Mouse (Mus musculus): Measurements from ENCODE around the gene Slc39a10. TPM values are rescaled to one million over a fixed set of nuclear protein-coding genes. Genes with fewer than 3 reads are reported as not detected.

Gene Slc39a10
- polyA plus RNA-seq (2015; fragmentation: Nextera tagmentation; extraction: Ambion mirVana), result 37.8 and 39.7 TPM in 2 replicates

- 66% methylated on average over 3 of the region's 3 CpGs for WGBS
- H3K4me3 ChIP-seq (ENCODE audit: low read length), result no peak within 1 kb of the TSS
- H3K36me3 ChIP-seq (ENCODE audit: control insufficient read depth, insufficient read depth, low read length), result no peaks in the 10 kb centered on the region
- H3K27ac ChIP-seq (ENCODE audit: low read length), result no peak within 1 kb of the TSS
- H3K27me3 ChIP-seq (ENCODE audit: control insufficient read depth, insufficient read depth, low read depth, low read length), result no peaks in the 10 kb centered on the region
- no peak for ATAC-seq (ENCODE audit: low read depth)
- H3K4me2 ChIP-seq (ENCODE audit: low read depth, low read length), result no peak within 1 kb of the TSS
- no peak within 1 kb of the TSS for H3K9ac ChIP-seq (ENCODE audit: low read length)
- H3K9me3 ChIP-seq (ENCODE audit: control insufficient read depth, low read length), result no peaks in the 10 kb centered on the region
- peaks cover 7% of the 10 kb centered on the region; the same call in 1 of the 2 replicates for H3K4me1 ChIP-seq (replicated peaks; ENCODE audit: control insufficient read depth, insufficient read depth, low read length)
These were observed at the start of gene Slc39a10 for GRCm38 (mm10) chr1:46892752-46893151. TSS of gene Slc39a10 (minus strand) at chr1:46892852.

GRCm38 (mm10) chr1:46939295-46939694 is 46.6 kb upstream of the Slc39a10 start:
- Histone ChIP-seq H3K27ac (ENCODE audit: low read length) (no peak overlapping the region), H3K27me3 (ENCODE audit: control insufficient read depth, insufficient read depth, low read depth, low read length) (no peaks in the 10 kb centered on the region), H3K4me1 (replicated peaks; ENCODE audit: control insufficient read depth, insufficient read depth, low read length) (no peaks in the 10 kb centered on the region), H3K4me3 (ENCODE audit: low read length) (no peak overlapping the region), H3K4me2 (ENCODE audit: low read depth, low read length) (no peak overlapping the region), H3K9ac (ENCODE audit: low read length) (no peak overlapping the region), H3K9me3 (ENCODE audit: control insufficient read depth, low read length) (no peaks in the 10 kb centered on the region), H3K36me3 (ENCODE audit: control insufficient read depth, insufficient read depth, low read length) (no peaks in the 10 kb centered on the region)
- 83% methylated on average over 2 of the region's 2 CpGs for WGBS
- ATAC-seq (ENCODE audit: low read depth), result no peak

GRCm38 (mm10) chr1:46937641-46938040 is 45.0 kb upstream of the Slc39a10 start:
- H3K4me3 ChIP-seq (ENCODE audit: low read length), result no peak overlapping the region
- H3K27ac ChIP-seq (ENCODE audit: low read length), result no peak overlapping the region
- no peak for ATAC-seq (ENCODE audit: low read depth)
- WGBS, result 46% methylated on average over 2 of the region's 2 CpGs
- no peaks in the 10 kb centered on the region for H3K36me3 ChIP-seq (ENCODE audit: control insufficient read depth, insufficient read depth, low read length)
- H3K9ac ChIP-seq (ENCODE audit: low read length), result no peak overlapping the region
- H3K4me1 ChIP-seq (replicated peaks; ENCODE audit: control insufficient read depth, insufficient read depth, low read length), result no peaks in the 10 kb centered on the region
- no peaks in the 10 kb centered on the region for H3K27me3 ChIP-seq (ENCODE audit: control insufficient read depth, insufficient read depth, low read depth, low read length)
- no peak overlapping the region for H3K4me2 ChIP-seq (ENCODE audit: low read depth, low read length)
- H3K9me3 ChIP-seq (ENCODE audit: control insufficient read depth, low read length), result no peaks in the 10 kb centered on the region

- H3K4me3 ChIP-seq (ENCODE audit: low read length), result no peak overlapping the region
- H3K9me3 ChIP-seq (ENCODE audit: control insufficient read depth, low read length), result no peaks in the 10 kb centered on the region
- no peak overlapping the region for H3K9ac ChIP-seq (ENCODE audit: low read length)
- H3K36me3 ChIP-seq (ENCODE audit: control insufficient read depth, insufficient read depth, low read length), result no peaks in the 10 kb centered on the region
- ATAC-seq (ENCODE audit: low read depth), result no peak
- no peaks in the 10 kb centered on the region for H3K4me1 ChIP-seq (replicated peaks; ENCODE audit: control insufficient read depth, insufficient read depth, low read length)
- no peak overlapping the region for H3K4me2 ChIP-seq (ENCODE audit: low read depth, low read length)
- no peaks in the 10 kb centered on the region for H3K27me3 ChIP-seq (ENCODE audit: control insufficient read depth, insufficient read depth, low read depth, low read length)
- H3K27ac ChIP-seq (ENCODE audit: low read length), result no peak overlapping the region
These were observed 34.5 kb upstream of the Slc39a10 start for GRCm38 (mm10) chr1:46927104-46927503.

GRCm38 (mm10) chr1:46926239-46926638 is 33.6 kb upstream of the Slc39a10 start:
- no peak overlapping the region for H3K9ac ChIP-seq (ENCODE audit: low read length)
- H3K4me1 ChIP-seq (replicated peaks; ENCODE audit: control insufficient read depth, insufficient read depth, low read length), result no peaks in the 10 kb centered on the region
- no peaks in the 10 kb centered on the region for H3K36me3 ChIP-seq (ENCODE audit: control insufficient read depth, insufficient read depth, low read length)
- ATAC-seq (ENCODE audit: low read depth), result no peak
- H3K27me3 ChIP-seq (ENCODE audit: control insufficient read depth, insufficient read depth, low read depth, low read length), result no peaks in the 10 kb centered on the region
- H3K27ac ChIP-seq (ENCODE audit: low read length), result no peak overlapping the region
- no peak overlapping the region for H3K4me2 ChIP-seq (ENCODE audit: low read depth, low read length)
- WGBS, result 45% methylated on average over 3 of the region's 3 CpGs
- H3K9me3 ChIP-seq (ENCODE audit: control insufficient read depth, low read length), result no peaks in the 10 kb centered on the region
- H3K4me3 ChIP-seq (ENCODE audit: low read length), result no peak overlapping the region

- Histone ChIP-seq H3K4me2 (ENCODE audit: low read depth, low read length) (no peak overlapping the region), H3K4me3 (ENCODE audit: low read length) (no peak overlapping the region), H3K4me1 (replicated peaks; ENCODE audit: control insufficient read depth, insufficient read depth, low read length) (no peaks in the 10 kb centered on the region), H3K9ac (ENCODE audit: low read length) (no peak overlapping the region), H3K36me3 (ENCODE audit: control insufficient read depth, insufficient read depth, low read length) (no peaks in the 10 kb centered on the region), H3K9me3 (ENCODE audit: control insufficient read depth, low read length) (no peaks in the 10 kb centered on the region), H3K27ac (ENCODE audit: low read length) (no peak overlapping the region), H3K27me3 (ENCODE audit: control insufficient read depth, insufficient read depth, low read depth, low read length) (no peaks in the 10 kb centered on the region)
- no peak for ATAC-seq (ENCODE audit: low read depth)
These were observed 32.3 kb upstream of the Slc39a10 start for GRCm38 (mm10) chr1:46924992-46925391.

GRCm38 (mm10) chr1:46922904-46923303 is 30.3 kb upstream of the Slc39a10 start:
- H3K27ac ChIP-seq (ENCODE audit: low read length), result no peak overlapping the region
- no peaks in the 10 kb centered on the region for H3K9me3 ChIP-seq (ENCODE audit: control insufficient read depth, low read length)
- no peaks in the 10 kb centered on the region for H3K27me3 ChIP-seq (ENCODE audit: control insufficient read depth, insufficient read depth, low read depth, low read length)
- no peaks in the 10 kb centered on the region for H3K36me3 ChIP-seq (ENCODE audit: control insufficient read depth, insufficient read depth, low read length)
- no peak overlapping the region for H3K4me3 ChIP-seq (ENCODE audit: low read length)
- no peak for ATAC-seq (ENCODE audit: low read depth)
- no peak overlapping the region for H3K4me2 ChIP-seq (ENCODE audit: low read depth, low read length)
- H3K4me1 ChIP-seq (replicated peaks; ENCODE audit: control insufficient read depth, insufficient read depth, low read length), result no peaks in the 10 kb centered on the region
- no peak overlapping the region for H3K9ac ChIP-seq (ENCODE audit: low read length)
- WGBS, result 84% methylated on average over 7 of the region's 7 CpGs

- H3K4me1 ChIP-seq (replicated peaks; ENCODE audit: control insufficient read depth, insufficient read depth, low read length), result no peaks in the 10 kb centered on the region
- no peak overlapping the region for H3K4me2 ChIP-seq (ENCODE audit: low read depth, low read length)
- no peak overlapping the region for H3K27ac ChIP-seq (ENCODE audit: low read length)
- no peak for ATAC-seq (ENCODE audit: low read depth)
- no peak overlapping the region for H3K9ac ChIP-seq (ENCODE audit: low read length)
- H3K4me3 ChIP-seq (ENCODE audit: low read length), result no peak overlapping the region
- no peaks in the 10 kb centered on the region for H3K9me3 ChIP-seq (ENCODE audit: control insufficient read depth, low read length)
- no peaks in the 10 kb centered on the region for H3K36me3 ChIP-seq (ENCODE audit: control insufficient read depth, insufficient read depth, low read length)
- H3K27me3 ChIP-seq (ENCODE audit: control insufficient read depth, insufficient read depth, low read depth, low read length), result no peaks in the 10 kb centered on the region
These were observed 29.0 kb upstream of the Slc39a10 start for GRCm38 (mm10) chr1:46921630-46922029.

- no peaks in the 10 kb centered on the region for H3K4me1 ChIP-seq (replicated peaks; ENCODE audit: control insufficient read depth, insufficient read depth, low read length)
- H3K9ac ChIP-seq (ENCODE audit: low read length), result no peak overlapping the region
- no peak overlapping the region for H3K27ac ChIP-seq (ENCODE audit: low read length)
- H3K4me2 ChIP-seq (ENCODE audit: low read depth, low read length), result no peak overlapping the region
- H3K4me3 ChIP-seq (ENCODE audit: low read length), result no peak overlapping the region
- H3K27me3 ChIP-seq (ENCODE audit: control insufficient read depth, insufficient read depth, low read depth, low read length), result no peaks in the 10 kb centered on the region
- H3K36me3 ChIP-seq (ENCODE audit: control insufficient read depth, insufficient read depth, low read length), result no peaks in the 10 kb centered on the region
- peaks cover 3% of the 10 kb centered on the region; the same call in 1 of the 2 replicates for H3K9me3 ChIP-seq (ENCODE audit: control insufficient read depth, low read length)
- ATAC-seq (ENCODE audit: low read depth), result no peak
These were observed 23.6 kb upstream of the Slc39a10 start for GRCm38 (mm10) chr1:46916237-46916636.

GRCm38 (mm10) chr1:46914349-46914748 is 21.7 kb upstream of the Slc39a10 start:
- Histone ChIP-seq H3K9ac (ENCODE audit: low read length) (no peak overlapping the region), H3K27ac (ENCODE audit: low read length) (no peak overlapping the region), H3K27me3 (ENCODE audit: control insufficient read depth, insufficient read depth, low read depth, low read length) (no peaks in the 10 kb centered on the region), H3K4me3 (ENCODE audit: low read length) (no peak overlapping the region), H3K4me1 (replicated peaks; ENCODE audit: control insufficient read depth, insufficient read depth, low read length) (no peaks in the 10 kb centered on the region), H3K36me3 (ENCODE audit: control insufficient read depth, insufficient read depth, low read length) (no peaks in the 10 kb centered on the region), H3K9me3 (ENCODE audit: control insufficient read depth, low read length) (peaks cover 3% of the 10 kb centered on the region; the same call in 1 of the 2 replicates), H3K4me2 (ENCODE audit: low read depth, low read length) (no peak overlapping the region)
- WGBS, result 51% methylated on average over 1 of the region's 1 CpGs
- no peak for ATAC-seq (ENCODE audit: low read depth)

Data from lung, embryonic 16.5 days (tissue).